Mouse (Mus musculus) heart, embryonic 12.5 days (tissue): Measurements from ENCODE around the gene Fbrs. TPM values are rescaled to one million over a fixed set of nuclear protein-coding genes. Genes with fewer than 3 reads are reported as not detected.
A peak's percentile ranks its signal among the peaks of the same experiment; 100 is the strongest.
"Not testable (repeated sequence)": the region's sequence is repeated elsewhere in the genome, so short reads cannot be mapped to it uniquely, and the experiment has no call there.

Source experiments
- ATAC-seq: fragments of 200-750 bp; cut with Nextera tagmentation; 2 replicates; pipeline ENCODE4 v1.8.0; 2017; ENCODE audit warnings: moderate TSS enrichment, moderate library complexity; ENCODE audit not compliant: insufficient number of reproducible peaks, low FRiP score
- H3K27ac ChIP-seq: fragments of 300-500 bp; sonication (generic); 2 replicates; pipeline ENCODE4 v1.5.1; 2016; ENCODE audit warnings: mild to moderate bottlenecking, moderate library complexity; ENCODE audit not compliant: poor library complexity, severe bottlenecking
- H3K27me3 ChIP-seq: fragments of 300-500 bp; sonication (generic); replicated peaks from 2 replicates; pipeline ENCODE4 v1.6.1; 2016; ENCODE audit warnings: mild to moderate bottlenecking, moderate library complexity
- H3K36me3 ChIP-seq: fragments of 300-500 bp; sonication (generic); 2 replicates; pipeline ENCODE4 v1.6.1; 2016; ENCODE audit warnings: mild to moderate bottlenecking, moderate library complexity
- H3K4me1 ChIP-seq: fragments of 300-500 bp; sonication (generic); replicated peaks from 2 replicates; pipeline ENCODE4 v1.6.1; 2016; ENCODE audit warnings: mild to moderate bottlenecking
- H3K4me2 ChIP-seq: fragments of 300-500 bp; sonication (generic); 2 replicates; pipeline ENCODE4 v1.6.1; 2016; ENCODE audit warnings: mild to moderate bottlenecking, moderate library complexity
- H3K4me3 ChIP-seq: fragments of 300-500 bp; sonication (generic); 2 replicates; pipeline ENCODE4 v1.5.1; 2016; ENCODE audit warnings: mild to moderate bottlenecking
- H3K9ac ChIP-seq: fragments of 300-500 bp; sonication (generic); 2 replicates; pipeline ENCODE4 v1.6.1; 2016; ENCODE audit warnings: mild to moderate bottlenecking, moderate library complexity
- H3K9me3 ChIP-seq: fragments of 300-500 bp; sonication (generic); replicated peaks from 2 replicates; pipeline ENCODE4 v1.6.1; 2016; ENCODE audit warnings: mild to moderate bottlenecking, moderate library complexity
- WGBS: fragments of 180-500 bp; shearing (Covaris S2); methylation state at CpG from one replicate; pipeline ENCODE4 v1.1.7; 2016; 5-methylcytosine and 5-hydroxymethylcytosine counted together
- polyA plus RNA-seq: library from polyadenylated mRNA; unstranded; fragments of >200 nt; fragmentation: Nextera tagmentation; extraction: Ambion mirVana; gene quantifications from 2 replicates; pipeline ENCODE4 v1.2.1, GENCODE M21; 2016

Gene Fbrs
- polyA plus RNA-seq, 1 experiment from 2014 or later = 9.9 TPM

DNA sequence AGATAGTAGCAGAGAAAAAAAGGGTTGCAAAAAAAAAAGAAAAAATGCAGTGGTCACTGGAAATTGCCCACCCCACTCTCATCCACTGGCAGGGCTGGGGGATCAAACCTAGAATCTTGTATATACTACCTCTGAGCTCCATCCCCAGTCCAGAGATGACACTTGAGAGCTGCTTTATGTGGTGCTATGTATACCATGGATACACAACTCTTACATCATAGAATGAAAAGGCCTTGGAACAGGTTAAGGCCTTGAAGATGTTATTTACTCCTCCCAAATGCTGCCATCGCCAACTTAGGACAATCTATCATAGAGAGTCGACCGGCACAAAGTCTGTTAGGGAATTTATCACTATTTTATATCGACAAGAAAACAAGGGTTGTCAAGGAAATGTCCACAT is 2.1 kb upstream of the Fbrs start:
- Histone ChIP-seq H3K4me3 (peak overlapping the region; percentile 84), H3K4me1 (peaks cover 32% of the 10 kb centered on the region), H3K4me2 (peak overlapping the region; percentile 98), H3K36me3 (peaks cover 51% of the 10 kb centered on the region), H3K9me3 (no peaks in the 10 kb centered on the region), H3K27ac (peak overlapping the region; percentile 97), H3K27me3 (no peaks in the 10 kb centered on the region), H3K9ac (peak overlapping the region; percentile 98)
- no peak for ATAC-seq
- 76% methylated on average over 4 of the region's 4 CpGs for WGBS

DNA sequence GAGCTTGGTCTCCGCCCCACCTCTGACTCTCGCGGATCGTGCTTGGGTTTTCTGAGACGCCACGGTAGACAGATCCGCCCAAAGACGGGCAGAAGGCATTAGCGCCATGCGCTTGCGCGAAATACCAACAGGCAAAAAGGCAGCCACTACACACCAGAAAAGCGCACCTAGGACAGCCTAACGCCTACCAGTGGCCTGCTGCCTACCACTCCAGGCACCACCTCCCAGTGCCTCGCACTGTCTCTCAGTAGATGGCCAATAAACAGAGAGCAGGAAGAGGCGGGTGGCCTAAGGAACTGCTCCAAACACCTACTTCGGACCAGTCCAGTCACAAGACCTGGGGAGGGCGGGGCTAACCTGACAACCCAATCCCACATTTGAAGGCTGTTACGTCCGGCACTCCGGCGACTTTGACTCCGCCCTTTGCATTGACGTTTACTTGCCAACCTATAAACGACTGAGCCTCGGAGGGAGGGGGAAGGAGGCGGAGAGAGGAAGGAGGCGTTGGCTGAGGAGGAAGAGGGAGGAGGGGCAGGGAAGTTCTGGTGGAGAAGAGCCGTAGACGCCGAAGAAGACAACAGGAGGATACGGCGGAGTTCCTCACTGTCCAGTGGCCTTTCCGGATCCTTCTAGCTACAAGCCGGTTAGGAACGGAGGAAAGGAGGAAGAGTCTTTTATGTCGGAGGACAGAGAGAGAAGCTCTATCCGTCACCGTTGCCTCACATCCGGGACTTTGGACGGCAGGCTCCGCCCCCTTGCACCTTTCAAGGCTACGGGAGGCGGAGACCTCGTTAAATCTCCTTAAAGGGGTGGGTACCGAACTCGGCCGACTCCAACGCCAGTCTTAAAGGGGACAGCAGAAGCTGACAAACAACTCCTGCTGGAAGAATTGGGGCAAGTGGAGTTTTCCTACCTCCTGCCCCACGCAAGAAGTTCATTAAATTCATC is 1.0 kb upstream of the Fbrs start:
- H3K9me3 ChIP-seq = no peaks in the 10 kb centered on the region
- H3K27me3 ChIP-seq = no peaks in the 10 kb centered on the region
- H3K4me3 ChIP-seq = peak overlapping the region; percentile 84
- ATAC-seq = peak; percentile 94
- WGBS = under 1% methylated on average over 50 of the region's 50 CpGs
- peak overlapping the region; percentile 98 for H3K4me2 ChIP-seq
- H3K36me3 ChIP-seq = peaks cover 61% of the 10 kb centered on the region
- H3K4me1 ChIP-seq = peaks cover 25% of the 10 kb centered on the region
- peak overlapping the region; percentile 97 for H3K27ac ChIP-seq
- H3K9ac ChIP-seq = peak overlapping the region; percentile 98

DNA sequence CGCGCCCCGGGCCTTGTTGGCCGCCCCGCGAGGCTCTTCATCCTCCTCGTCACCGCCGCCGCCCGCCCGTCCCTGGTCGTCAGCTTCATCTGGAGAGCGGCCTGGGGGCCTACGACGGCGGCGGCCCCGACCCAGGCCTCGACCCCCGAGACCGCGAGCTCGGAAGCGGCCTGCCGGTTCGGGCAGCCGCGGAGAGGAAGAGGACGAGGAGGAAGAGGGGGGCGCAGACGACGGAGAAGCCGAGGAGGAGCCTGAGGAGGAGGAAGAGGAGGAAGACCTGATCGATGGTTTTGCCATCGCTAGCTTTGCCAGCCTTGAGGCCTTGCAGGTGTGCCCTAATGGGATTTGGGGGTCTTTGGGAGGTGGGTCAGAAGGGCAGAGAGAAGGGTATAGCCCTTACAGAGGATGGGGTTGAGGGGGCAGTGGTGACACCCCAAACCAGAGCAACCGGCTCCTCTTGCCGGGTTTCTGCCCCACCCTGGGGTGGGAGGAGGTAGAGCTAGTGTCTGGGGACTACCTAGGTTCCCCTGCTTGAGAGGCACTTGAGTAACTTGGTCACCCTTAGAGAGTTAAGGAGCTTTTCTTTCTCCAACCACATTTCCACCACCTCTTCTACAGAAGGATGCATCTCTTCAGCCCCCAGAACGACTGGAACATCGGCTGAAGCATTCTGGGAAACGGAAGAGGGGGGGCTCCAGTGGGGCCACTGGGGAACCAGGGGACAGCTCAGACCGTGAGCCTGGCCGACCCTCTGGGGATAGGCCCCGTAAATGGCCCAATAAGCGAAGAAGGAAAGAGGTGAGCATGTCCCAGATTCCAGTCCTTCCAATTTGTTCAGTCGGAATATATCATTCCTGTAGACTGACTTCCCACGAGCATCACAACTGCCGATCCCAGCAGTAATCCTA is 573 bp downstream of the Fbrs start:
- 5% methylated on average over 48 of the region's 48 CpGs for WGBS
- Histone ChIP-seq H3K4me2 (peak overlapping the region; percentile 98), H3K36me3 (peaks cover 60% of the 10 kb centered on the region)

DNA sequence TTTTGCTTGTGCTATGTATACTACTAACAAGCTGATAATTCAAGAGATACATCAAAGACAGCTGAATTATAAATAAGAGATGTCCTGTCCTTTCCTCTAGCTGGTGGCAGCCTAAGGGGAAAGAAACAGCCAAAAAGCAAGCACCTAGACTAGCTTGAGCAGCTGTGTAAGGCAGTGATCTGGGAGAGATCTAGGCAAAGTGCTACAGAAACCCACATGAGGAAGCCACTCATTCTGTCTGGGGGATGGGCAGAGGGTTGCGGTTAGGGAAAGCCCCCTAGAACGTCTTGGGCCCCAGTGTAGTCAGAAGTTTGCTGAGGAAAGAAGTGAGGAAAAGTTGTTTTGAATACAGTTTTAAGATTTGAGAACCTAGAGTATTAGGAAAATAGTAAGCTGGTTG is 1.3 kb downstream of the Fbrs start:
- ATAC-seq = no peak
- WGBS = 59% methylated on average over 2 of the region's 2 CpGs
- H3K27ac ChIP-seq = no peak overlapping the region

More for the DNA sequence above, 573 bp downstream of the Fbrs start:
- H3K27ac ChIP-seq = peak overlapping the region; percentile 97
- no peaks in the 10 kb centered on the region for H3K27me3 ChIP-seq
- peak overlapping the region; percentile 98 for H3K9ac ChIP-seq
- H3K9me3 ChIP-seq = no peaks in the 10 kb centered on the region
- no peak for ATAC-seq
- peaks cover 25% of the 10 kb centered on the region for H3K4me1 ChIP-seq
- peak overlapping the region; percentile 84 for H3K4me3 ChIP-seq

DNA sequence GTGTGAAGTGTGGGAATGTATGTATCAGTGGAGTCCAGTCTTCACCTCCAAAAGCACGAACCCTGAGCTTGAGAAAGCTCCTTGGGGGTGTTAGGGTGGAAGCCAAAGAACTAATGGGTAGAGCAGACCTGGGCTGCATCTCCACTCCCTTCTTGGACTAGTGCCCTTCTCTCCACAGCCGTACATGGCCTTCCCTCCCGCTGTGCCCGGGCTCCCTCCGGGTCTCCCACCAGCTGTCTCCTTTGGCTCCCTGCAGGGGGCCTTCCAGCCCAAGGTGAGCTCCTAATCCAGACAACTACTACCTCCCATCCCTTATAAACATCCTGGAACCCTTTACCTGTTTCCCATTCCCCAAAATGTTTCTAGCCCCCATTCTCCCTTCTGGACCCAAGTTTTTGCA is 6.4 kb downstream of the Fbrs start:
- no peak overlapping the region; the same call in 1 of the 2 replicates for H3K9ac ChIP-seq
- WGBS = 78% methylated on average over 5 of the region's 5 CpGs
- no peaks in the 10 kb centered on the region for H3K9me3 ChIP-seq
- no peak overlapping the region for H3K27ac ChIP-seq
- peaks cover 87% of the 10 kb centered on the region for H3K36me3 ChIP-seq
- no peak for ATAC-seq
- H3K4me2 ChIP-seq = no peak overlapping the region
- H3K4me1 ChIP-seq = peaks cover 9% of the 10 kb centered on the region
- no peak overlapping the region for H3K4me3 ChIP-seq
- no peaks in the 10 kb centered on the region for H3K27me3 ChIP-seq

More for the DNA sequence above, 1.3 kb downstream of the Fbrs start:
- Histone ChIP-seq H3K4me3 (peak overlapping the region; percentile 84), H3K9ac (peak overlapping the region; percentile 98), H3K9me3 (no peaks in the 10 kb centered on the region), H3K4me2 (peak overlapping the region; percentile 98), H3K4me1 (peaks cover 25% of the 10 kb centered on the region), H3K36me3 (peaks cover 60% of the 10 kb centered on the region), H3K27me3 (no peaks in the 10 kb centered on the region)

DNA sequence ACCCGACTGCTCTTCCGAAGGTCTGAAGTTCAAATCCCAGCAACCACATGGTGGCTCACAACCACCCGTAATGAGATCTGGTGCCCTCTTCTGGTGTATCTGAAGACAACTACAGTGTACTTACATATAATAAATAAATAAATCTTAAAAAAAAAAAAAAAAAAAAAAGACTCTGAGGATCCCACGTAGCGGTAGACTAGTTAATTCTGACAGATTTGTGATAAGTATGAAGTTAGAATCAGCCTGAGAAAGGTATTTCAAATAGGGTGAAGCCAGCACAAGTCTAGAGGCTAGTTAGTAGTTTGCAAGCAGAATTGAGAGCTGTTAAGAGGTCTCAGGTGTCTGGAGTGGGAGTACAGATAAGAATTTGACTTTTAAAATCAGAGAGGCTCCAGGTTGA is 9.4 kb downstream of the Fbrs start:
- H3K4me3 ChIP-seq, ATAC-seq, H3K27me3 ChIP-seq, H3K27ac ChIP-seq, H3K4me2 ChIP-seq, H3K9ac ChIP-seq, H3K9me3 ChIP-seq, H3K4me1 ChIP-seq: not testable (repeated sequence)
- WGBS = 89% methylated on average over 5 of the region's 5 CpGs
- H3K36me3 ChIP-seq = peaks cover 91% of the 10 kb centered on the region

DNA sequence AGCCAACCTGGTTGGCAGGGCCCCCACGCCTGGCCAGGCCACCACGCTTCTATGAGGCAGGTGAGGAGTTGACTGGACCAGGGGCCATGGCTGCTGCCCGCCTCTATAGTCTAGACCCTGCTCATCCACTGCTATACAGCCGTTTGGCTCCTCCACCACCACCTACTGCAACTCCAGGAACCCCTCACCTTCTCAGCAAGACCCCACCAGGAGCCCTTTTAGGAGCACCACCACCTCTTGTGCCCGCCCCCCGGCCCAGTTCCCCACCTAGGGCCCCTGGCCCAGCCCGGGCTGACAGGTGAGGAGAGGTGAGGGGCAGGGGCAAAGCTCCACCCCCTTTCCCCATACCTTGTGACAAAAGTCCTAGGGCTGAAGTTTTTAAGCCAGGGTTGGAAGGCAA is 11.0 kb downstream of the Fbrs start:
- H3K36me3 ChIP-seq = peaks cover 78% of the 10 kb centered on the region
- WGBS = 94% methylated on average over 7 of the region's 7 CpGs
- H3K4me3 ChIP-seq = no peak overlapping the region
- H3K4me2 ChIP-seq = no peak overlapping the region
- ATAC-seq = no peak
- H3K9ac ChIP-seq = no peak overlapping the region
- no peaks in the 10 kb centered on the region for H3K27me3 ChIP-seq
- H3K9me3 ChIP-seq = no peaks in the 10 kb centered on the region
- H3K4me1 ChIP-seq = 0 out of 2 replicates have a peak, but pooled peaks cover 6% of the 10 kb centered on the region
- no peak overlapping the region for H3K27ac ChIP-seq

DNA sequence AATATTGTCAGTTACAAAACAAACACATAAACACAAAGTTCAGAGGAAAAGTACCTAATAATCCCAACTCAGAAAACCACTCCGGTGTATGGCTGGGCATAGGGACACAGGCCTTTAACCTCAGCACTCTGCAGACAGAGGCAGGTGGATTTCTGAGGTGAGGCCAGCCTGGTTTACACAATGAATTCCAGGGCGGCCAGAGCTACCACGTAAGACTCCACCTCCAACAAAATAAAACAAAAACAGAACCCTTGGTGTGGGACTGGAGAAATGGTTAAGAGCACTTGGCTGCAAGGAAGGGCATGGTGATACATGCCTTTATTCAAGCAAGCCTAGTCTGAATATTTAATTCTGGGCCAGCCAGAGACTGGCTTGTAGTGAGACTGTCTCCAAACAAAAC is 12.8 kb downstream of the Fbrs start:
- H3K27me3 ChIP-seq = no peaks in the 10 kb centered on the region
- no peak overlapping the region for H3K9ac ChIP-seq
- H3K36me3 ChIP-seq = peaks cover 60% of the 10 kb centered on the region
- no peak overlapping the region for H3K4me2 ChIP-seq
- H3K4me3 ChIP-seq = no peak overlapping the region
- ATAC-seq = no peak
- no peak overlapping the region for H3K27ac ChIP-seq
- no peaks in the 10 kb centered on the region for H3K9me3 ChIP-seq
- 87% methylated on average over 3 of the region's 3 CpGs for WGBS
- 0 out of 2 replicates have a peak, but pooled peaks cover 6% of the 10 kb centered on the region for H3K4me1 ChIP-seq

DNA sequence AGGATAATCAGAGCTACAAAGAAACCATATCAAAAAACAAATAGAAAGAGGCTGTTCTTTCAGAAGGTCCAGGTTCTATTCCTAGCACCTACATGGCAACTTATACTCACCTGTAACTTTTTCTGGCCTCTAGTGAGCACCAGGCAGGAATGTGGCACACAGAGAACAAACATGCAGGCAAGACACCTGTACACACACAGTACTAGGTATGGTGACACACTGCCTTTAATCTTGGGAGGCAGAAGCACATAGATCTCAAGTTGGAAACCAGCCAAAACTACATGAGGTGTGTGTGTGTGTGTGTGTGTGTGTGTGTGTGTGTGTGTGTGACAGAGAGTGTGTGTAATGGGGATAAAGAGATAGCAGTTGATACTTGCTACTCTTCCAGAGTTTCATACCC is 15.6 kb downstream of the Fbrs start:
- H3K4me3 ChIP-seq = no peak overlapping the region
- H3K27ac ChIP-seq = no peak overlapping the region
- no peak overlapping the region for H3K9ac ChIP-seq
- no peak overlapping the region for H3K4me2 ChIP-seq
- H3K27me3 ChIP-seq = no peaks in the 10 kb centered on the region
- no peak for ATAC-seq
- no peaks in the 10 kb centered on the region for H3K9me3 ChIP-seq
- peaks cover 34% of the 10 kb centered on the region for H3K36me3 ChIP-seq
- 0 out of 2 replicates have a peak, but pooled peaks cover 6% of the 10 kb centered on the region for H3K4me1 ChIP-seq

DNA sequence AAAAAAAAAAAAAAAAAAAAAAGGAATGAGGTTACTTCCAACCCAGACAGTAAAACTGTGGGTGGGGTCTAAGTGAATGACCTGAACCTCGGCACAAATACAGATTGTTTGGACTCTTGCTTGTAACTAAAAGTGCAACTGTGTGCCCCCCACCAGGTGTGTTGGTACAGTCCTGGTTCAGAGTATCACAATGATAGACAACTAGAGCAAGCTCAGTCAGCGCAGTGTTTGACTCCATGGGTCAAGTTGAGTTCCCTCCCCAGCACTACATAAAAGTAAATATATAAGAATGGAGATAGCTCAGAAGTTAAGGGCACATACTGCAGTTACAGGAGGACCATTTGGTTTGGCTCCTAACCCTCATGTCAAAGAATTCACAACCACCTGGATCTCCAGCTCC is 18.4 kb downstream of the Fbrs start:
- Histone ChIP-seq H3K9ac (no peak overlapping the region), H3K27me3 (no peaks in the 10 kb centered on the region), H3K4me1 (0 out of 2 replicates have a peak, but pooled peaks cover 6% of the 10 kb centered on the region), H3K4me3 (no peak overlapping the region), H3K36me3 (peaks cover 7% of the 10 kb centered on the region), H3K4me2 (no peak overlapping the region), H3K27ac (no peak overlapping the region), H3K9me3 (no peaks in the 10 kb centered on the region)
- ATAC-seq = no peak
- 90% methylated on average over 2 of the region's 2 CpGs for WGBS

DNA sequence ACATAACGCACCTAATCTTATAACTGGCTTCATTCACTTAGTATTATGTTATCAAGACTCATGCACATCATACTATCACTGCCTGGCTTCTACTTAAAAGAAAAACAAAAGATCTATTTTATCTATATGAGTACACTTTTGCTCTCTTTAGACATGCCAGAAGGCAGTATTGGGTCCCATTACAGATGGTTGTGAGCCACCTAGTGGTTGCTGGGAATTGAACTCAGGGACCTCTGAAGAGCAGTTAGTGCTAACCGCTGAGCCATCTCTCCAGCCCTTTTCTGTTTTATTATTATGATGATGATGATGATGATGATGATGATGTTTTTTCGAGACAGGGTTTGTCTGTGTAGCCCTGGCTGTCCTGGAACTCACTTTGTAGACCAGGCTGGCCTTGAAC is 19.4 kb downstream of the Fbrs start:
- Histone ChIP-seq H3K36me3 (no peaks in the 10 kb centered on the region), H3K4me3 (no peak overlapping the region), H3K27me3 (no peaks in the 10 kb centered on the region), H3K4me2 (no peak overlapping the region), H3K27ac (no peak overlapping the region), H3K9ac (no peak overlapping the region), H3K4me1 (0 out of 2 replicates have a peak, but pooled peaks cover 6% of the 10 kb centered on the region), H3K9me3 (no peaks in the 10 kb centered on the region)
- ATAC-seq = no peak
- WGBS = 39% methylated on average over 3 of the region's 3 CpGs
